Mouse (Mus musculus) stomach, postnatal 0 days (tissue): Measurements from ENCODE around the gene Prlhr.

Source experiments
- CTCF ChIP-seq: IDR thresholded peaks from 2 replicates; pipeline ENCODE4 v1.5.1; 2016; ENCODE audit warnings: antibody characterized with exemption, low read depth, mild to moderate bottlenecking, moderate library complexity
- EP300 ChIP-seq: optimal IDR thresholded peaks from 2 replicates; pipeline ENCODE3; 2016; ENCODE audit warnings: antibody characterized with exemption

GRCm38 (mm10) chr19:60459071-60459470 is 9.0 kb downstream of the Prlhr start:
- TF ChIP-seq CTCF (no peak), EP300 (no peak)
